Mouse (Mus musculus): ENCODE measurements around the gene Hmcn2.
A peak's percentile ranks its signal among the peaks of the same experiment; 100 is the strongest.

Gene Hmcn2

DNA sequence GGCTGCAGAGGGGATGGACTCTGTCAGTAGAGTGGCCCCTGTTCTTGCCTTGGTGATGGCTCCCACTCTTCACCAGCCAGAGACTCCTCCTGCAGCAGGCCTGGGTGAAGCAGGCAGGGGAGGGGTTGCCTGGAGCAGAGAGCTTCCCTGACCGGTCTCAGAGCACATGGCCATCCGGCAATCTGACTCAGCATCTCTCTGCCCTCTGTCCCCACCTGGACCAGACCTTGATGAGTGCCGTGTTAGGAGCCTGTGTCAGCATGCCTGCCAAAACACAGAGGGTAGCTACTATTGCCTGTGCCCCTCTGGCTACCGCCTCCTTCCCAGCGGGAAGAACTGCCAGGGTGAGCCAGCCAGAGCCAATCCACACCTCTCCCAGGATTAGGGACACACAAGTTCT, 144.2 kb downstream of the Hmcn2 start:
- no peak for DNase-seq (ENCODE audit: low read depth)

DNA sequence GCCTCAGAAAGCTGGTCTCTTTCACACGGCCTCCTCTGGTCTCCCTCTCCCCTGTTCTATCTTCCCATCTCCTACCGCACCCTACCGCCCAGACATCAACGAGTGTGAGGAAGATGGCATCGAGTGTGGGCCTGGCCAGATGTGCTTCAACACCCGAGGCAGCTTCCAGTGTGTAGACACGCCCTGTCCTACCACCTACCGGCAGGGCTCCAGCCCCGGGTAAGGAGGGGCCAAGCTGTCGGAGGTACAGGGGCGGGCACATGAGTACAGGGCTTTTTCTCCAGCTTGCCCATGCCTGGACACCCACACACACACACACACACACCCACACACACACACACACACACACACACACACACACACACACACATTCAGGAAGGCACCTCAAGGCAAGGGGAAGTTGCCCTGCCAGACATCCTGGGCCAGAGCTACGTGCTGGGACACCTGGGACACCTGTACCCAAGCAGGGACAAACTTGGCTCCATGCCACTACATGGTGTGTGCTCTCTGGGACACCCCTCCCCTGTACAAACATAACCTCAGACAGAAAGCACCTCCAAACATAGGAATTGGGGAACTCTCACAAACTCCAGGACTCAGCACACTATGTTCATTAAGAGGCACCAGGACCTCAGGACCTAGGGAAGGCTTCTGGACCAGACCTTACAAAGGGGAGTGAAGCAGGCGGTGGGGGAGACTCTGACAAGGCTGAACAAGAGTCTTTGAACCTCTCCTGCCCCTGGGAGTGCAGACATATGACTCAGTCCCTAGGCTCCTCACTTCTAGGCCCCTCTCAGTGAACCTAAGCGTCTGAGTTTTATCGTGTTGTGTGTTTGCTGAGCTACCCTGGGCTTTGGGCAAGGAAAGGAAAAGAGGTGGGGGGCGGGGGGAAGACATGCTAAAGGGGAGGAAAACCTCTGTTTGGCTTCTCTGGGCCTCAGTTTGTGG, 145.0 kb downstream of the Hmcn2 start:
- no peak for DNase-seq (ENCODE audit: low read depth)

DNA sequence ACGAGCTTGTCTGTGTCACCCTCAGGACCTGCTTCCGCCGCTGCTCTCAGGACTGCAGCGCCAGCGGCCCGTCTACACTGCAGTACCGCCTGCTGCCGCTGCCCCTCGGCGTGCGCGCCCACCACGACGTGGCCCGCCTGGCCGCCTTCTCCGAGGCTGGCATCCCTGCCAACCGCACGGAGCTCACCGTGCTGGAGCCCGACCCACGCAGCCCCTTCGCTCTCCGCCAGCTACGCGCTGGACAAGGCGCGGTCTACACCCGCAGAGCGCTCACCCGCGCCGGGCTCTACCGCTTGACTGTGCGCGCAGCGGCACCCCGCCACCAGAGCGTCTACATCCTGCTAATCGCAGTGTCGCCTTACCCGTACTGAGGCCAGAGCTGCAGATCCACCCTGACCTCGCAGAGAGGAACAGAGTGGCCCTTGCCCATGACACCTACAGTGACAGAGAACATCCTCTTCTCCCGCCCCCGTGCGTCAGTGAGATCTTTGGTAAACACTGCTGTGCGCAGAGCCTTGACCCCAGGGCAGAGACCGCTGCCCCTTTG, 145.9 kb downstream of the Hmcn2 start:
- DNase-seq (ENCODE audit: low read depth): no peak

DNA sequence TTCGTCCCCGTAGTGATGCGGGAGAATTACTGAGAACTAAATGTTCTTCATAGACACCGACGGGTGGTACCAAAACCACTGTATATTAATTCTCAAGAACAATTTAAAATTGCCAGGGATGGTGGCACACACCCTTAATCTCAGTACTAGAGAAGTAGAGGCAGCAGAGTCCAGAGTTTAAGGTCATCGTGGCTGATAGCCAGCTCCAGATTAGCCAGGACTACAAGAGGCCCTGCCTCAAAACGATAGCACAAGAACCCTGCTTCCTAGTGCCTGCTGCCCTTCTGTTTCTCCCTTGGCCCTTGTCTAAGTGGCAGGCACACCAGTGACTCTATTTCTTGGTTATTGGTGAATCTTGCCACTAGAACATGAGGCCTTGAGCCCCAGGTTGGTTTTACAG, 146.7 kb downstream of the Hmcn2 start:
- no peak for DNase-seq (ENCODE audit: low read depth)

DNA sequence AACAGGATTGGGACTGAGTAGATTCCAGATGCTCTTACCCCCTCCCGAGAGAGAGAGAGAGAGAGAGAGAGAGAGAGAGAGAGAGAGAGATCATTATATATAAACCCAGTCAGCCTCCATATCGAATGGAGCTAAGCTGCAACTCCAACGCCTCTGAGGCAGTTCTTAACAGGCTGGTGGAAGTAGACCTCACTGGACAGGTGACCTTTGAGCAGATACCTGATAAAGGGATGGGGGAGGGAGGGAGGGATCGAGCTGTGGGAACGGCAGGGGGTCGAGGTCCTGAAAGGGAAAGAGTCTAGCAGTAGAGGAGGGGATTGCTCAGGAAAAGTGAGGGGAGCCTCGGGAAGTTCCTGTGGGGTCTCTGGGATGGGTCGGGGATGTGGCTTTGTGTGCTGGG, 147.8 kb downstream of the Hmcn2 start:
- no peak for DNase-seq (ENCODE audit: low read depth)

DNA sequence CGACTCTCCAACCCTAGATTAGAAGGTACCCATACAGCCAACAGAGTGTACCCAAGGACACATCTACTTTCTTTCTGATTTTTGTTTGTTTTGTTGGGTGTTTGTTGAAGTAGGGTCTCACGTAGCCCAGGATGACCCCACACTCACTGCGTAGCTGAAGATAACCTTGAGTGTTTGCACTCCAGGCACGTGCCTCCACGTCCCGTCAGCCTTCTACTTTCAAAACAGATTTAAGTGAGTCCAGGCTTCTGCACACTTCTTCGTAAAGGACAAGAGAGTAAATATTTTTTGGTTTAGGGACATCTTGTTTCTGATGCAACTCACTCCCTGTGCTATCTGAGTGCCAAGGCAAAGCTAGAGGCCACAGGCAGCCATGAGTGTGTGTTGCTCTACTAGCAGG, 149.0 kb downstream of the Hmcn2 start:
- DNase-seq (ENCODE audit: low read depth): no peak

DNA sequence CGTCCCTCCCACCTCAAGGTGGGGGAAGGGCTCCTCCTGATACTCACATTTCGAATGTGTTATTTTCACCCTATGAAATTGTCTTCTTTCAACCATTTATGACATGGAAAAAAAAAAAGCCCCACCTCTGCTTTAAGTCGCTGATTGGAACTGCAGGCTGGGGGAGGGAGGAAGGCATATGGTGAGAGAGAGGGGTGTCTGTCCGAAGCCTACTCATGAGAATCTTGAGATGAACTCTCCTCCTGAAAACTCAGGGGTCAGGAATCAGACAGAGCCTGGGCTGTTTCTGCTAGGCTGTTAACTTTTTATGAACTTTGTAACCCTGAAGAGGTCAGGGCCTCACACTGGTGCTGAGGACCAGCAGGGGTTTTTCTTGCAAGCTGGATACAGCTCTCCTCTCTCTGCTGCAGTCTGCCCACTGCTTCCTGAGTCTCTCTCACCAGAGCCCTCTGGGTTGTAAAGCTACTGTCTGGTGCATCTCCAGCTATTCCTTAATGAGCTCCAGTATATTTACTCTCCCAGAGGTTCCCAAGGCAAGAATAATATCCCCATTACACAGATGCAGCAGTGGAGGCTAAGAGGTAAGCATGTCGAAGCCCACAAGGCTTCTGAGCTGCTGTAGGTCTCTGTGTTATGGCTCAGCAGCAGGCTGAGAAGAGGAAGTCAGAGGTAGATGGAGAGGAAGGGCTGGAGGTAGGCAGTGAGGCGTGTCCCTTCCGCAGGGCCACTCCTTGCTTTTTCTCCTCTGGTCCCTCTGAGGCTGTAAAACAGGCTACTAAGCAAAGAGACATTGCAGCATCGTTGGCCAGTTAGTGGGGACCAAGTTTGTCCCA, 149.7 kb downstream of the Hmcn2 start:
- no peak for DNase-seq (ENCODE audit: low read depth)

DNA sequence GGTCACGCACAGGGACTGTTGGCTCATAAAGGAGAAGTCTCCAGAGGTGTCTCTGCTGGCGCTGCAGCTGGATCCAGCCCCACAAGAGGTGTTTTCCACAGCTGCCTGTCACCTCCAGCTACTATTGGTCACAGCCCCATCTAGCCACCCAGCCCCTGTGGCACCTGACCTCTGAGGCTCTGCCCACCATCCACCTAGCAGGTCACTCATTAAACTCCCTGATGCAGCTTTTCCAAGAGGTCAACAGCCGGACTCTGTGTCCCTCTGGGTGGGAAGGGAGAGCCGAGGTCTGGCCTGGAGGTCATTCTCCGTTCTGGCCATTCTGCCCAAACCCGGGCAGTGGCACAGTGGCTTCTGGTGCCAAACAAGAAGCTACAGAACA, 150.3 kb downstream of the Hmcn2 start:
- no peak for DNase-seq (ENCODE audit: low read depth)

DNA sequence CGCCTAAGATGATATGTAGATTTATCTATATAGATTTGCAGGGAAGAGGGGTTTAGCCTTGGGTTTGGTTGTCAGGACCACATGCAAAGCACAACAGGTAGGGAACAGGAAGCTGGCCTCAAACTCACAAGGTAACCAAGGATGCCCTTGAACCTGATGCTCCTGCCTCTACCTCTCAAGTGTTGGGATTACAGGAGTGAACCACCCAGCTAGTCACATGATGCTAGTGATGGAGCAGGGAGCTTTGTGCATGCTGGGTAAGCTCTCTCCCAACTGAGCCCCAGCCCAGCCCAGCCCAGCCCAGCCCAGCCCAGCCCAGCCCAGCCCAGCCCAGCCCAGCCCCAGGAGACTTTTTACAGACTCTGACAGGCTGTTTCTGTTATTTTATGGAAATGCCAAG, 153.2 kb downstream of the Hmcn2 start:
- peak; percentile 40 for DNase-seq (ENCODE audit: low read depth)

DNA sequence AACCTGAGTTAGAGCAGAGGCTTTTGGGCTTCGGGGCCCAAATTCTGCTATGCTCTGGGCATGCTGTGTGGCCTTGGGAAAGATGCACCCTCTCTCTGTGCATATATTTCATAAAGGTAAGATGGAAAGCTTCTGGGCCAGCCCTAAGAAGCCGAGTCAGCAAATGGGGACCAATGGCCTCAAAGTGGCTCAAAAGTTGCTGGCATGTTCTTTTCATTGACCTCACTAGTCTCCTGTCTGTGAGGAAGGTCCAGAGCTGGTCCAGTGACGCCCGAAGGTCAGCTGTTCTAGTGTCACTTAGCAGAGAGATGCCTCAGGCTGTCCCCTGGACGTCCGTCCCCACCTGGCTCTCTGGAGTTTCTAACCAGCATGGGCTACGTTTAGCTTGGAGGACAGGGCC, 154.6 kb downstream of the Hmcn2 start:
- no peak for DNase-seq (ENCODE audit: low read depth)

DNA sequence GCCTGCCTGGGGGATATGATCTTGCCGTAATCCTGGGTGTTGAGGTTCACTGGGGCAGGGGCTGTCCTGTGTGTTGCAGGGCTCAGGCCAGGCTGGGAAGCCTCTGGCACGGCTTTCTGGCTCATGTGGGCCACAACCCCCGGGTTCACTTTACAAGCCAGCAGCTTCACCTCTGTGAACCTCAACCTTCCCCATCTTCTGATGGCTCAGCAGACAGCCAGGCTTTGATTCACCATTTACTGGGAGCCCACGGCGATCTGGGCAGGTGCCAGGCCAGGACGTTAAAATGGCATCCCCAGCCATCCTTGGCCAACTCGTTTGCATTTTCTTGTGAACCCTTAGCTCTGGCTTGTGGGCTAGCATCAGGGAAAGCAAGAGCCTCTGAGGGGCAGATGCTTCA, 155.3 kb downstream of the Hmcn2 start:
- DNase-seq (ENCODE audit: low read depth): no peak

DNA sequence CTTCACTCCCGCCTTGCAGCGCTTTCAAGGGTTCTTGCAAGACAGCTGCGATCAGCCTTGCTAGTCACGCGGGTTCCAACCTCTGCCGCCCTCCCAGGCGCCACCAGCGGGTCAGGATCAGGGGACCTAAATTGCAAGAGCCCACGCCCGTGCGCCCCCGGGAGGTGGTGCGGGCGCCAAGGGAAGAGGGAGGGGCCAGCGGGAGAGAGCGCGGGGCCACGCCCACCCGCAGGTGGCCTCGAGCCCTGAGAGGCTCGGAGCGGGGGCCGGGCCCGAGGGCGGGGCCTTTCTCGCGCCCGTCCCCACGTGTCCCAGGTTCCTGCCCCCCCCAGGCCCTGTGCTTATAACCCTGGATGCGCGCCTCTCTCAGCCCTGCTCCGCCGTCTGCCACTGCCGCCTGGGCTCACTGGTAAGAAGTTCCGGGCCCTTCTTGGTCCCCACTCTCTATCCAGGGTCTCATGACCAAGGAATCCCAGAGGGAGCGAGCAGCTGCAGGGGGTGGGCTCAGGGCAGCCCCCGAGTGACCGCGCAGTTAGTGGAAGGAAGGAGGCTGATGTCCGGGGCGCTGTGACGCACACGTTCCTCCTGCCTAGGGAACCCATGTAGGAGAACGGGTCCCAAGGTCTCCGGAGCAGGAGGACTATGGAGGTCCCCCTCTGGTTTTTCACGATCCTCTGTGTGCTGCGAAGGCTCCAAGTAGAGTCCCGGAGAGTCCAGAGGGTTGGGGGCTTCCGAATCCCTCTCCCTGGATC, 155.9 kb downstream of the Hmcn2 start, which contains the start of gene Ass1:
TSS of gene Ass1 (plus strand) at position 277 of the 752 bp plus-strand sequence.
- DNase-seq (ENCODE audit: low read depth): peak; percentile 57

DNA sequence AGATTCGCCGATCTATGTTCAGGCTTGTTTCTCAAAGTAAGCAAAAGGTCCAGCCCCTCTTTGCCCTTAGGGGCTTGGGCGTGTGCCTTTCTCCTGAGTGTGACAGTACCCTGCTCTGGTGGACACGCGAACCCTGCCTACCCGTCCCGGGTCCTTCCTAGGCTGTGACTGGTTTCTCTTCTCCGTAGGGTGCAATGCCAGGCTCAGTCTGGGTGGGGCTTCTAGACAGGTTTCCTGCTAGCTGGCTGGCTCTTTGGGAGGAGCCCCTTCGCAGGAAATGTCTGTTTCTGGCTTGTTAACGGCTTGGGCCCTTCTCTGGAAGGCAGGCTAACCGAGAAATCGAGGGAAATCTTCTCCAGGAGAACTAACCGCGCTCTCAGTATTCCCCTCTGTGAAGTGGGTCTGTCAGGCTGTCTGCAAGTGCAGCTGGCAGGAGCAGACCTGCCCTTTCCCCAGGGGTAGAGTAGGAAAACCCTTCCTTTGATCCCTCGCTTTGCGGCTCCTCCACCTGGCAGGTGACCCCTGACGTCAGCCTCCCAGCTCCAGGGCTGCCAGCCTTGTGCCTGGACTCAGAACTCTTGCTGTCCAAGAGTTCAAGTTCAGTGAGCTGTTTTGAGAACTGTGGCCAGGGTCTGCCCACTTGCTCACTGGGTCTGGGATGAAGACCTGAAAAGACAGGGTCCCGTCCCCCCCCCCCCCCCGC, 156.6 kb downstream of the Hmcn2 start:
- no peak for DNase-seq (ENCODE audit: low read depth)

DNA sequence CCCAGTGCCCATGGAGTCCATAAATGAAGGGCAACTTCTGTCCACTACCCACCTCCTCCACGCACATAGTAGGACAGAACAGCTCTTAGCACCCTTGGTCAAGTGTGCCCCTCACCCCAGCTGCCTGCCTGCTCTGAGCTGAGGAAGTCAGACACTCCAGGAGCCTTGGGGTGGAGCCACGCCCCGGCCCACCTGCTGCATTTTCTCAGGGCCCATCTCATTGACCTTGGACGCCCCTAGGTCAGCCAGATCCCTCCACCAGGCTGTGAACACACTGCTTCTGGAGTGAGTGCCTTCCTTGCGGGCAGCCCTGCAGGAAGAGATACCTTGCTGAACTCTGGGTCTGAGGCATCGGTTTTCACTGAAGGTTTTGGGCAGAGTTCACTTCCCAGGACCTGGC, 157.4 kb downstream of the Hmcn2 start:
- no peak for DNase-seq (ENCODE audit: low read depth)

DNA sequence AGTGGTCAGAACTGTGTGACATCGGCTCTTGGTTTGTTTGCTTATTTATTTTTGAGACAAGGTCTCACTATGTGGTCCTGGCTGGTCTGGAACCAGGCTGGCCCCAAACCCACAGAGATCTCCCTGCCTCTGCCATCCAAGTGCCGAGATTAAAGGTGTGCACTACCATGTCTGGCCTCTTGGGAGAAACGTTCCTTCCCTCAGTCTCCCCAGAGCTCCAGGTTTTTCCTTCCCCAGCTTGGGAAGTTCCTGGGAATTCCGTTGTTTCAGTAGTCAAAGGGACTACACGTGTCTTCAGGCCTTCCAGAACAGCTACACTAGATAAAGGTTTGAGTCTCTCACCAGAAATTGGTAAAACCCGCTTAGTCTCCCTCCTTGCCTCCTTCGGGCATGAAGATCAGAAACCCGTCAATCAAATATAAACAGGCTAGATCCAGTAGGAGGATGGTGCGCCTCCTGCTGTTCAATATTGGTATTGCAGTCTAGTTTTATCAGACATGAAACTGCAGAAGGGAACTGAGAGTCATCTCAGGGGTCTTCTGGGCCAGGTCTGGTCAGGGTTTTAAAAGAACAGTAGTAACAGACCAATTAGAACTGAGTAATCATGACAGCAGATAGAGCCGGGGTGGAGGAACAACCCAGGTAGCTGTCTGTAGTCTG, 158.3 kb downstream of the Hmcn2 start:
- DNase-seq (ENCODE audit: low read depth): peak; percentile 81

DNA sequence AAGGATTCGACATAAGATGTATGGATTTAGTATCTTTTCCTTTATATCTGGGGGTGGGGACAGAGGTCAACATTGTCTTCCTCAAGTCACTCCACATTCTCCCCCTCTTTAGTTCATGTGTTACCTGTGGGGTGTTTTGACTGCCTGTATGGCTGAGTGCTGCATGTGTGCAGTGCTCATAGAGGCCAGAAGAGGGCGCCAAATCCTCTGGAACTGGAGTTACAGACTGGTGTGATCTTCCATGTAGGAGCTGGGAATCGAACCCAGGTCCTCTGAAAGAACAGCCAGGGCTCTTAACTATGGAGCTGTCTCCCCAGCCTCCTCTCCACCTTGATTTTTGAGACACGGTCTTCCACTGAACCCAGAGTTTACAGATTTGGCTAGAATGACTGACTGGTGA, 159.7 kb downstream of the Hmcn2 start:
- no peak for DNase-seq (ENCODE audit: low read depth)

DNA sequence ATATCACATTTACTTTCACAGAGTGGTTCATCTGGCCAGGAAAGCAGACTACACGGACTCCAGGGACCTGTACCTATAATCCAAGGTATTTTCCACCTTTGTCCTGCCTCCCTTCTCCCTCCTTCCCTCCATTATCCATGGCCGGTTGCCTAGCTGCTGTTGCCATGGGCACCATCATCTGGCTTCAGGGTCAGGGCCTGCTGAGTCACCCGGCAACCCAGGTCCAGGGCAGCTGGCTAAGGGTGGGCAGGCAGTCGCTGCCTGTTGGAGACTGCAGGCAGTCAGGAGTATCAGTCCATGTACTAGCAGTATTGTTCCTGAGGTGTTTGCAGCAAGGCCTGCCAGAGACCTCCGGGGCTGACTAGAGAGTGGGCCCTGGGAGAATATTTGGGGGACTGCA, 160.5 kb downstream of the Hmcn2 start:
- no peak for DNase-seq (ENCODE audit: low read depth)

DNA sequence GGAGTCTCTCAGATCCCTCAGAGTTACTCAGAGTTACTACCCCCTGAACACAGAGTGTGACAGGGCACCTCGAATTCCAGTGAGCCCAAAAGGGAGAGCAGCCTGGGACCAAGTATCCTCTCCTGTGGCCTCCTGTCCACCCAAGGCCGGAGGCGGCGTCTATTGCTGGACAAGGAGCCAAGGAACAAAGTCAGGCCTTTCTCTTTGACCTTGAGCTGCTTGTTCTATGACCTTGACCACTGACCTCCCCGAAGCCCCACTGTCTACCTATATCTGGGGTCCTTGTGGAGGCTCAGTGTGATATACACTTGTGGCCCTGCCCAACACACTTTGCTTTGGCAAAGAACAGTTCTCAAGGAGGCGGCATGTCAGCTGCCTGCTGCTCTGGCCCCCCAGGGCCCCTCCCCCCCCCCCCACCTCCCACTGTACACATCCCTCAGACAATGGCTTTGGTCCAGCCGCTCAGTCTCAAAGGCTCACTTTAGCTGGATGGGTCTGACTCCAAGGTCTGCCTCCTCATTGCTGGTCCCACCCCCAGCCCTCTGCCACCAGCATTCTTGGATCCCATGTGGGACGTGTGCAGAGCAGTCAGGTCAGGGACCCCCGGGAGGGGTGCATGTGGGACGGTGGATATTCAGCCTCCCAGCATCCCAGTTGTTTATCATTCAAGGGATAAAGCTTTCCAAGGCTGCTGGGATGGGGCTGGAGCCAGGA, 162.0 kb downstream of the Hmcn2 start:
- DNase-seq (ENCODE audit: low read depth): no peak

DNA sequence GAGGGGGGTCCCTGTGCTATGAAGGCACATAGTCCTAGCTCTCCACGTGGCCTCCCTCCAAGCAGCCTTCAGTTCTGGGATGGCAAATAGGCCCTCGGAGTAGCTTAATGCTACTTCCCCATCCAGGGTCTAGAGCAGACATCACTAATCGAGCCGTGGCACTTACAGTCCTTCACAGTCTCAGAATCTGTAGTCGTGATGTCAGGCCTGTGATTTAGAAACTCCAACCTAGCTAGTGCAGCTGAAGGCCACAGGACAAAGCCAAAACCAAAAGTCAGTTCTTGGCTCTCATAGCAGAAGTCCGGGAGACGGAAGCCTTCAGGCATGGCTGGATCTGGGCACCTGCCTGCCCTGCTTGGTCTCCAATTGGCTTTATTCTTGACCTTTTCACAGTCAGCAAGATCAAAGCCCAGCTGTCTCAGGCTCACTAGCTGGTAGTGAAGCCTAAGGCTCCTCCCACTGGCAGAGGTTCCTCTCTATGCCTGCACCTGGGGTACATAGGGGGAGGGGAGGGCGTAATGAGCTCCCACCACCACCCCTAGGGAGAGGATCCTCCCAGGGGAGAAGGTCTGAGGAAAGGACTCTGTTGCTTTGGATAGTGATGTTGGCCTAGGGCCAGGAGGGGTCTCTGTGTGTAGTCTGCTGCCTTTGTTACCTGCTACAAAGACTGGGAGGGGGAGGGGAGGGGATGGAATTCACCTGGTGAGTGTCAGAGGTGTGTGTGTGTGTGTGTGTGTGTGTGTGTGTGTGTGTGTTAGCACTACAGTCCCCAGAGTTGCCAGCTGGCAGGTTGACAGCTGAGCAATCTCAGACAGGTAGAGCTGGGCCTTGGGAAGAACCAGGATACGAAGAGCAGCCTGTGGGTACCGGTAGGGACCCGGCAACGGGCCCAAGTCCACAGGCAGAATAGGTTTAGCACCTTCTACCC, 163.3 kb downstream of the Hmcn2 start:
- DNase-seq (ENCODE audit: low read depth): no peak

Data from NIH3T3 (cell line).